Mouse (Mus musculus) right cerebral cortex, postnatal 36 days (tissue): ENCODE results near the gene Maf.
A peak's percentile ranks its signal among the peaks of the same experiment; 100 is the strongest.

ENCODE experiments used
- DNase-seq, 2 experiments: peaks; one replicate each; pipeline ENCODE4 v3.0.0; 2022; ENCODE audit warnings: low spot score in 2 of 2, mixed read lengths in 1 of 2

Gene Maf

DNA sequence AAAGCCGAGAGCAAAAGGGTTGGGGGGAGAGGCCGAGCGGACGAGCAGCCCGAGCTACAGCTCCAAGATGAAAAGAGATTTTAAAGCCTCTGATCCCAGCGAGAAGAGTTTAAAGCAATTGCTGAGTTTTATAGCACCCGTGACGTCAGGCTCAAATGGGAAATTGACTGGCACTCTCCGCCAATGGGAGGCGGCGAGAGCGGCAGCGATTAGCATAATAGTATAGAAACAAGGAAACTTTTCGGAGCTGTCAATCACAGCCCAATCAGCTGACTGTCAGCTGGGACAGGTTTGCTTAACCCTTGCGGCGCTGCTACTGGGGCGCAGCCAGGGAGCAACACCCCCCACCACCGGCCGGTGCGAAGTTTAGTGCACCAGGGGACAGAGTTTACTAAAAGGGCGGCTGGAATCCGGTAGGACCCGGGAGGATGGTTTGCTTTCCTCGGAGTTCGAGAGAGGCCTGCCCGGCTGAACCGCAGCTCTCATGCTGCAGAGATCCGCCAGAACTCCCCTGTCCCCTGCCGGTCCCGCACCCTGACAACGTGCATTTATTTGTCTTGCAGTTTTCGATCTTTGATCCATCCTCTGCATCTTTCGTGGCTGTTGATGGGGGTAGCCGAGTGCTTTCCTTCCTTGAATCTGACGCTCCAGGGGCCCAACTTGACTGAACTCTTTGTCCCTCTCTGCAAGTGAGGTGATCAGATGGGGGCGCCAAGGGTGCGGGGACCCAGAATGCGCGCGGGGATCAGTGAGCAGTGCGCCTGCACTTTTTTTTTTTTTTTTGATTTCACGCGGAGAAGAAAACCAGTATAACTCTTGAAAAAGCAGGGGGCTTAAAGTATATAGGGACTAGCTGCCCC lies at the start of gene Maf:
Maf (minus strand) TSS at position 64 of the 860 bp plus-strand sequence.
- peak; percentile 75 to 76 for DNase-seq

DNA sequence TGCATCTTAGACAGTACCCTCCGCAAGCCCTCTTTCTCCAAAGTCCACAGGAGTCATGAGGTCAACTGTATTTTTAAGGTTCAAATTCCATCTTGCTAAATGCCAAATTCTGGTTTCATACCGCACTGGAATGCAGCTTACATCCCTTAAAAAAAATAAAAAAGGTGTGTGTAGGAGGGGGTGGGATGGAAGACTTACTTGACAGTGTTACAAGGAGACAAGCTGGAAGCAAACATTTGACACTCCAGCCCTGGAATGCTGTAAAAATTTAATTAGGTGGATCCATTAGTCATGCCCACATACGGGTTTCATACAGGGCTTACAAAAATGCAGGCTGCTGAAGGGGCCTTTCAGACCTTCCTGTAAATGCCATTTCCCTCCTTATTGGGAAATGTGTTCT lies 49.4 kb upstream of the Maf start:
- DNase-seq = no peak

DNA sequence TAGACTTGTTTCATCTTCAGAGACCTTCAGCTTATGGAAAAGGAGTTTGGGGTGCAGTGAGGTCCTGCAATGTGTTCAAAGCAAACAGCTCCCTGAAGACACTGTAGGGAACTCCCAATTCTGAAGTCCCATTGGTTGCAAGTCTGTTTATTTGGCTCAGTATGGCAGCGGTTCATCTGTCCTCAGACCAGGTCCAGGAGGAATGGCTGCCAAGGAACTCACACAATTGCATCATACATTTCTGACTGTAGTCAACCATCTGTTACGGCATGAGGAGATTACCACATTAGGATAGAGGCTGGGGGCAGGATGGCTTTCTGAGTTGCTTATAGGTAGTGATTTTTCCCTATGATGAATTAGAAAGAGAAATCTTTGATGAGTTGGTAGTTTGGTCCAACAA lies 48.4 kb upstream of the Maf start:
- no peak for DNase-seq

GRCm38 (mm10) chr8:115754694-115755093 lies 47.1 kb upstream of the Maf start:
- no peak for DNase-seq

DNA sequence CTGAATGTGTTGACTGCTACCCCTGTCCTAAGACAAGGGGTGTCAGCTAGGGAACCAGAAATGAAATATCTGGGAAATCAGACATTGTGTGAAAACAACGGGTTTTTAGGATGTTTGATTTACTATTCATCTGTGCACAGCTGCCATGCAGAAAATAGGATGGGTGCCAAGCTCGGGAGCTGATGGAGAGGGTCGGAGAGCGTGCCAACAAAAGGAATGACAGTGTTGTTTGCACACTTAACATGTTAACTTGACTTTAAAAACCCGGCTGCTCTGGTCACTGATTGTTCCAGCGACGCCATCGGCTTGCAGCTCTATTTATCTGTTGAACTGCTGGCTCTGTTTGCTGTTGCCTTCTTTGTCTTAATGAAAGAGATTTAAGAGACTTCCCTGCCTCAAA lies 46.2 kb upstream of the Maf start:
- DNase-seq = no peak

DNA sequence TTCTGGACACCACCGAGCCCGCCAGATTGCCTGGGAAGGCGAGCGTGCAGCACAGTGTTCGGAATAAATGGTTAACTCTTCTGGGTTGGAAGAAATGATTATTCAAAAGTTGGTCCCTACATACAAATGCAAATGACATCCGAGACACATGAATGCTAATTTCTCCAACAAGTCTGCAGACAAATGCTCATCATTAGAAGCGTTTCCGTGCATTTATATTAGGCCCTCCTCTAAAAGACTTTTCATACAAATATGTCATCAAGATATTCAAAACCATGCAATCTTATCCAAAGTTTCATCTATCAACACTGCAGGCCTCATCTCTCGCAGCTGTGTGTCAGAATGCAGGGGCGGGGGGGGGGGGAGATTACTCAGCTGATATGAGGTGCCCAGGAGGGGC lies 39.8 kb upstream of the Maf start:
- DNase-seq = no peak

GRCm38 (mm10) chr8:115745648-115746047 lies 38.1 kb upstream of the Maf start:
- DNase-seq = no peak

DNA sequence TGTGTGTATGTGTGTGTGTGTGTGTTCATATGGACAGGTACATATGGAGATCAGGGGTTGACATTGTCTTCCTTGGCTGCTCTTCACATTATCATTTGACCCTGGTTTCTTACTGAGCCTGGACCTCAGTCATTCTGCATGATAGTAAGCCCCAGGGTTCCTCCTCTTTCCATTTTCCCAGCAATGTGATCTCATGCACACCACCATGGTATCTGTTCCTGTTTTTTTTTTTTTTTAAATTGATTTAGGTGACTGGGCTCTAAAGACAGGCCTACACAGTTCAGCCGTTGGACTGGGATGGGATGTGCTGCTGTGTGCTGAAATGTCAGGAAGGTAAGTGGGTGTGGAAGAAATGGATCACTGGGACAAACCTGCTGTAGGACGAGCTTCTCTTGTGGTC lies 35.8 kb upstream of the Maf start:
- DNase-seq = no peak

- peak; percentile 14 to 34 for DNase-seq
Observed at GRCm38 (mm10) chr8:115742646-115743045, 35.1 kb upstream of the Maf start.

DNA sequence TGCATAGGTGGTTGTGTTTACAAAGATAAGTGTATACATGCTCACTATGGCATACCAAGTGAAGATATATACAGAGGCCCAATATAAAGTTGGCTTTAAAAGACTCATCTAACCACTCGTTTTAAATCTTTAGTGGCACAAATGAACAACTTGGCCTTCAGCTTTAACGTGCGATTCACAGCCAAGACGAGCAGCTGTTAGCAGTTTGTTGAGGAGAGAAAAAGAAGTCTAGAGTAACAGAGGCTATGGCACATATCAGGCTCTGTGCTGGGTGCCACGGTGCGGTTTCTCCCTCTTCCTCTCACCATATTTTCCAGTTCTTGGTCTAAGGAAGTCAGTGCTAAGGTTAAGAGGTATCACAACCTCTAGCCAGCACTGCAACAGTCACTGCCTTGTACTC lies 34.4 kb upstream of the Maf start:
- DNase-seq = no peak

GRCm38 (mm10) chr8:115739756-115740155 lies 32.2 kb upstream of the Maf start:
- DNase-seq = no peak

DNA sequence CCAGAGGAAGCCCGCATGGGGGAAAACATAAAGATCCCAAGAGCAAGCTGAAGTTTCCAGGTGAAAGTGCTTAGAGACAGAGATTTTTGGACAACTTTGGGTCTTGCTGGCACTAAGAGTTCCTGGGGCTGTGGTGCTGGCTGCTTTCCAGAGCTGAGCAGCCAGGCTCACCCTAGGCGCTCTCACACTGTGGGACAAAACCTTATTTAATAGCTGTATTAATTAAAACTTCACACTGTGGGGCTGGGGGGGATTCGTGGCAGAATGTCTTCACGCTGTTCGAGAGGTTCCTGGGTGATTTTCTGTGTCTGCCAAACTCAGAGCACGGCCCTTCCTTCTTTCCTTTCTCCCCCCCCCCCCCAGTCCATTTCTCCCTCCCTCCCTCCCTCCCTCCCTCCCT lies 24.8 kb upstream of the Maf start:
- DNase-seq = no peak

DNA sequence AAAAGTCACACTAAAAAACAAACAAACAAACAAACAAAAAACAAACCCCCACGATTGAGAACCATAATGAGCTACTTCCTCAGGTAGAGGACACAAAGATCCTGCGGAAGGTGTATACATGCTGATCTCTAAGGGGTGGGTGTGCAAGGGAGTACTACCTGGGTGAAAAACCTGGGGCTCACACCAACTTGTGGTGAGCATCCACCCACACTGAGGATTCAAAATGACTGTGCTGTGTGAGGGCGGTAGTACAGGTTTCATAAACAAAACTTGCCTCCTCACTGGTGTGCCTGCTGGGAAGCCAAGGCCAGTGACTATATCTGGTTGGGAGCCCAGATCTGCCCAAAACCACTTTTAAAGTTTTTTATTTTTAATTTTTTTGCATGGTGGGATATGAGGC lies 19.2 kb upstream of the Maf start:
- DNase-seq = no peak

GRCm38 (mm10) chr8:115726231-115726630 lies 18.6 kb upstream of the Maf start:
- DNase-seq = no peak

- no peak for DNase-seq
Observed at GRCm38 (mm10) chr8:115719126-115719525, 11.5 kb upstream of the Maf start.

DNA sequence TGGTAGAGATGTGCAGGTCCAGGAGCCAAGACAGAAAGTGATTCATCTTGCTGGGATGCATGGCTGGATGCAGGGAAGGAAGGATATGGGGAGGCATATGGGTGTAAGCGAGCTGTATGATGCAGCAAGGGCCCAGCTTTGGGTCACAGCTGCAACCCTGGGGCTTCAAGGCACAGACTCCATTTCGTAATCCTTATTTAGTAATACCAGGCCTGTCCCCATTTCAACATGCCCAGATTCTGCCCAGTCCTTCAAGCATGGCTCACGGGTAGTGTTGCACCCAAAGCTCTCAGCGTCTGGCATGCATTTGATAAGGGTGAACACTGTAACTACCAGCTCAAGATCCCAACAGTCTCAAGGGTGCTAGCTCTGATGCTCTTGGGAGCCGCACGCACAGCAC lies 11.0 kb upstream of the Maf start:
- DNase-seq = no peak

DNA sequence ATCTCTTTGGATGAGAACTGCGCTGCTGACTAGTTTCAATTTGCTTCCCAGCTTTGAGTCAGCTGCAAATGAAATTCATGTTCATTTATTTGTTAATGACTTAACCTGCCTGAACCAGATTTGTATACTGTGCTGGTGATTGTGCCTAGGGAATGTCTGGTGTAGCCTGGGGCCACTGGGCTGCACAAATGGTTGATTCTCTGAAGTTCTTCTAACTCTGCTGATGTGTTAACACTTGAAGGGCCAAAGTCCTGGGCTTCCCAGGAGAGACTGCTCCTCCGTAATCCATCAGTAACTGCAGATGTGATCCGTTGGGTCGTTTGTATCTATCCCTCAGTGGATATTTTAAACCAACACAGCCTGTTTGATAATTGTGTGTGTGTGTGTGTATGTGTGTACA lies 7.7 kb upstream of the Maf start:
- no peak for DNase-seq

- no peak for DNase-seq
Observed at GRCm38 (mm10) chr8:115711106-115711505, 3.5 kb upstream of the Maf start.

DNA sequence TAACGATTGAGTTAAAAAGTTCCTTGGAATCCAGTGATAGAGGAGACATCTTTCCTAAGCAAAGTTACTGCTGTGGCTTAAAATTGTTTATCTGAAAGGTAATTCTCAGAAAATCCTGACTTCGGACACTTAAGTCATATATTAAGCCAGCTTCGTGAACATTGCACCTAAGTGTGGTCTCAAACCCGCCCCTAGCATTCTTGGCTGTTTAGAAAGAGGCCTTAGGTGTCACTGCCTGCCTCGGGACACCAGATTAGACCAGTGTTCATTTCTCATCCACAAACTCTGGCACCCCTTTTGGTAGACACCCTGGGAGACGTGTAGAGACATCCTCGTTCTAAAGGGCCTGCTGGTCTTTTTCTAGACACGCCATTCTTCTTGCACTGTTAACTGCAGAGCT lies 2.3 kb upstream of the Maf start:
- DNase-seq = no peak

DNA sequence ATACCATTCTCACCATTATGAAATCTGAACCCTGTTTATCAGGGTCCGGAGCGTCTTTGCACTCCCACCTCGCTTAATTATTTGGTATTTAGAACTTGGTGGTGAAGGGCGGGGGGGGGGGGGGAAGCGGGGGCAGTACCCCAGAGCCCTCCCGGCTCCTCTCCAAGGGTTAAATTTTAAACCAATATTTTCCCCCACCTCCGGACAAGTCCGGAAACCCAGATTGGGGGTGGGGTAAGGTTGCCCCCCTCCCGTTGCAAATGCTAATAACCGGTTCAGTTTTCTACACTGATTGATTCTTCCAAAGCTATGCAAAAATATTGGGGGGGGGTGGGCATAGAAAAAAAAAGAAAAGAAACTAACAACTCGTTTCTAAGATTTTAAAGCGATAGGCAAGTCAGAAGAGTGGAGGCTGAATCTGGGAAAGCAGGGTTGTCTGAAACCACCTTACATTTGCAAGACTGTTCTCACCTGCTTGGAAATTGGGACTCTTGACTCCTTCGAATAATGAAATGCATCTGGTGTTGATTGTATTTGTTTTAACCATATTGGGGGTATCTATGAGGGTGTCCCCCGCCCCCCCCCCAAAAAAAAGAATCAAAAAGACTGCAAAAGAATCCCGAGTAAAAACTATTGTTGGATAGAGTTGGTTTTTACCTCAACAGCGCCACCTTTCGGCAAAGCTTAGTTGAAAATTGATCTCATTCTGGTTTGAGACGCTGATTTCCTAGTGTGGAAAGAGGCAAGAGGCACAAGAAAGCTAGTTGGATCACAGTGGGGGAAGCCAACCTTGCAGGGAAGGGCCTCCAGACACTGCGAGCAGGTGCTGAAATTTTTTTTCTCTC lies 1.6 kb upstream of the Maf start:
- peak; percentile 48 to 58 for DNase-seq

DNA sequence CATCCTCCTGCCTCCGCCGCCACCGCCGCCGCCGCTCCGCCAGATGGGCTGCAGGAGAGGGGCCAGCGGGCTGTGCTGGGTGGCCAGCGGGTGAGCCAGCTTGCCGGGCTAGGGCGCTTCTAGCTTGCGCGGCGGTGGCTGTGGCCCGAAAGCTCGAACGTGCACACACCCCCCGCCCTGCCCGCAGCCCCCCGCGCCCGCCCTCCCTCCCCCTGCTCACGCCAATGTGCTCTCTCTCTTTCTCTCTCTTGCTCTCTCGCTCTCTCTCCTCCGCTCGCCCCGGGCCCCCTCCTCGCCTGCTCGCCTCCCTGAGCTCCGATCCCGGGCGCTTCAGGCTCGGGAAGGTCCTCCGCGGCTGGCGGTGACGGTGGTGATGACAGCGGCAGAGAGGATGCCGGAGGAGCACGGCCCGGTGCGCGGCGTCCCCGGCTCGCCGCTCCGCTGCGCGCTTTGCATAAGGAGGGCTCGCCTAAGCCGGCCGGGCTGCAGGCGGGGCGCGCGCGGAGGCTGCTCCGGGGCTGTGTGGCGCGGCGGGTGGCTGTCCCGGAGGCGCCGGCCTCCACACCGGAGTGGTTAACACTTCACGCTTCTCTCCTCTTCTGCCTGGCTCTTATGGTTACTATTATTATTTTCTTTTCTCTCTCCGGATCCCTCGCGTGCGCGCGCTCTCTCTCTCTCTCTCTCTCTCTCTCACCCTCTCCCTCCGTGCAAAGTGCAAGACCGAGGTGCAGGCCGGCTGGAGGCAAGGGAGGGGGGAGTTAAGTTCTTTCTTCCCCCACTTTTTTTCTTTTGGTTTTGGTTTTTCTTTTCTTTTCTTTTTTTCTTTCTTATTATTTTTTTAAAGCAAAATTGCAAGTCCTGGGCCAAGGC lies 498 bp downstream of the Maf start:
- DNase-seq = peak; percentile 14 to 35

DNA sequence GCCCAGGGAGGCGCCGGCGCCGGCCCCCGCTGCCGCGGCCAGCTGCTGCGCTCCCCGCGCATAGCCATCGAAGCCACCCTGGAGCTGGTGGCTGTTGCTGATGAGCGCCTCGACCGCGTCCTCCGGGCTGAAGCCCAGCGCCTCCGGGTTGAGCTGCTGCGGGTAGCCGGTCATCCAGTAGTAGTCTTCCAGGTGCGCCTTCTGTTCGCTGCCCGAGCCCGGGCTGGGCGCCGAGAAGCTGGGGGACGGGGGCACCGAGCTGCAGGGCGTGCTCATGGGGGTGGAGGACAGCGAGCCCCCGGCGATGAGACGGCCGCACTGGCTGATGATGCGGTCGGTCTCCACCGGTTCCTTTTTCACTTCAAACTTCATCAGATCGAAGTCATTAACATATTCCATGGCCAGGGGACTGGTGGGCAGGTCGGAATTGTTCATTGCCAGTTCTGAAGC lies 1.2 kb downstream of the Maf start:
- DNase-seq = peak; percentile 9 to 18
